Mouse (Mus musculus) WW6 (cell line): Measurements from ENCODE around the gene Cfap20.

Experiments
- DNase-seq: peaks from one replicate; pipeline ENCODE4 v3.0.0-alpha.2; 2013; ENCODE audit warnings: low read depth, low spot score

Gene Cfap20

DNA sequence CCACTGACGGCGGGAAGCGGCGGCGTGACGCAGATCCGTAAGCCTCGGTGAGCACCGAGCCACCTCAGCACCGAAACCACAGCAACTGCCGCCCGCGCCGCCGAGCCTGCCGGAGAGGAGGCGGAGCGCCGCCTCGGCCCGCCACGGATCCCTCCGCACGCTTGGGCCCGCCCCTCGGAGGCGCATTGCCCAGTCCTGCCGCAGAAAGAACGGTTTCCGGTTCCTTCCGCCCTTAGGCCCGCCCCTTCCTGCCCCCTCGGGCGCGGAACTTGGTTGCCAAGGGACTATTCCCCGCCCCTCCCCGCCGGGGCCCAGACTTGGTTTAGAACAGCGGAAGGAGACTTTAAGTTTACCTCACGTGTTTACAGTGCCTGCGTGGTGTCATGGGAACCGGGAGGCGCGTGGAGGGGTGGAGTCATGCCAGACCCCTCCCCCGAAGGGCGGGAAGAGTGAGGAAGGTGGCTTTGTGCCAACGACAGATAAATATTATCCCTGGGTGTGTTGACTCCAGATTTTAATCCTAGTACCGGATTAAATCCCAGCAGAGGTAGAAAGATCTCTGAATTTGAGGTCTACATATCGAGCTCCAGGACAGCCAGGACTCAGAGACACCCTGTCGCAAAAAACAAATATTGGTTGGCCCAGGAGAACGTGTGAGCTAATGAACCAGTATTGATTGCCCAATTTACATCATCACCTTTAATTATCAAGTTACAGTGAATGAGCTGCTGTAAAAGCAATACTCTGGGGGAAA, at the start of gene Cfap20:
Cfap20 (minus strand) TSS at position 184 of the 754 bp plus-strand sequence.
- peak; percentile 99 for DNase-seq

DNA sequence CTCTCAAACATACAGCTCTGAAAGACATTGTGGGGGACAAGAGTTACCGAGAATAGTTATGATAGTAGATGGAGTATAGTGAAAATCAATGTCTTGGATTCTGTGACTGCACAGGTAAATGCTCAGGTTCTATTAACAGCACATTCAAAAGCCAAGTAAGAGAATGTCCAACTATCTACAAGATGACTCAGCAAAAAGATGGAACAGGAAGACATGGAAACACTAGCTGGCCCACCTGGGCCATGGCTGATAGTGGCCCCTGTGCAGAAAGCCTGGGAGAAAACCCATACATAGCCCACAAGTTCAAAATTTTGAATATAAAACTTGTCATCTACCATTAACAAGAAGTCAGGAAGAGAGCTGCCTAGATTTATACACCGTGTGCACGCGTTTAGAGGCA, 35.3 kb upstream of the Cfap20 start:
- DNase-seq, result no peak

DNA sequence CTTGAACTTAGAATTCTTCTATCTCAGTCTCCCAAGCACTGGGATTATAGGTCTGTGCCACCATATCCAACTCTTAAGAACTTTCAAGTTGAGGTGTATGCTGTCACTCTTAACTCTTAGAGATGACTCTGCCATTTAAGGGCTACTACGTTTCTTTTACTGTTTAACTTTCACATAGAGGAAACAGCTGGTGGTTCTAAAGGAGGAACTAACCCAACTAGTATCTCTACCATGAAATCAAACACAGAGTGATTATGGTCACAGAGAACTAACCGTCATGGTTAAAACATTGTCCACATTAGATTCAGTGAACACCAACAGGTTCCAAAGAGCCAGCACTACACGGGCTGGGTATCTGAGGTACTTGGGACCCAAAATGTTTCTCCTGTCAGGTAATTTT, 34.3 kb upstream of the Cfap20 start:
- no peak for DNase-seq

DNA sequence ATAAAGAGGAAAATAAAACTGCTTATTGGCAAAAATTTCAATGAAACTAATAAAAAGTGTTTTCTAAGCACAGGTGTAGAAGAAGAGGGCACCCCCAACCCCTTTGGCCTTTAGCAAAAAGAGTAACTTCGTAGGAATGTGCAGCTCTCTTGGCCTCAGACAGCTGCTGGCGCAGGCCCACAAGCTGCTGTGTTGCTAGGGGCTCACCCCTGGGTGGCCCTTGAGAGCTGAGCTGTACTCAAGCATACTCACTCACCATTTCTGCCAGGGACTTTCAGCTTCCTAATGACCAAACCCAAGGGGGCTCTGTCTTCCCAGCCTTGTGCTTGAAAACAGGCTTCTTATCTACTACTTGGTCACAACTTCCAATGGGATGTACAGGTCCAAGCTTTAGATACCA, 31.9 kb upstream of the Cfap20 start:
- DNase-seq, result no peak

DNA sequence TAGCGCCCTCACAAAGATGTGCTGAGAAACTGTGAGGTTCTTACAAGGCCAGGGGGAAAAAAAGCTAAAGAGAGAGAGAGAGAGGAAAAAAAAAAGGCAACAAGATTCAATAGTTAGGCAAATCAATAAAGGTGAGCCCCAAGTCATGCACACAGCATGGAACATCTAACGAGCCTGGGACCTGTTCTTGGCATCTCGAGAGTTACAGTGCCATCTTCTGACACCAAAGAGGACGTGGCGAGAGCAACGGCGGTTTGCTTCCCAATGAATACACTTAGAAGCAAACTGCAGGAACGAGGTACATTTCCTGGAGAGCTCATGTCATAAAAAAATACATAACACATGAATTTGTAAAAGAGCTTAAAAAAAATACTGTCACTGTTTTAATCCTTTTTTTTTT, 17.8 kb upstream of the Cfap20 start:
- no peak for DNase-seq

DNA sequence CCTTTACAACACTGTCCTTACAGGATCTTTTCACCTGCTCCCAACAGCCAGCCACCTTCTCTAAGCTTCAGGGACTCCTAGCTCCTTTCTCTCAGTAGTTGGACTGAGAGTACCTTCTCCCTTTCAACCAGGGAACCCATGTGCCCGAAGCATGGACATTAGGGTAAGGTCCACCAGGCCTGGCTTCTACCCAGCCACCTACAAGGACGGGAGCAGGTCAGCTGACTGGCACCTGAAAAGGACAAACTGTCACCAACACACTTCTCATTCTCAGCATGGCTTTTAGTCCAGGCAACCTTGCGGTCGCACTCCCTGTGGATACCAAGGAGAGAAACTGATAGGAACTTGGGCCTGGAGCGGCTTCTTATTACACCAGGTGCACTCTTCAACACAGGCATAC, 15.6 kb upstream of the Cfap20 start:
- DNase-seq, result no peak

DNA sequence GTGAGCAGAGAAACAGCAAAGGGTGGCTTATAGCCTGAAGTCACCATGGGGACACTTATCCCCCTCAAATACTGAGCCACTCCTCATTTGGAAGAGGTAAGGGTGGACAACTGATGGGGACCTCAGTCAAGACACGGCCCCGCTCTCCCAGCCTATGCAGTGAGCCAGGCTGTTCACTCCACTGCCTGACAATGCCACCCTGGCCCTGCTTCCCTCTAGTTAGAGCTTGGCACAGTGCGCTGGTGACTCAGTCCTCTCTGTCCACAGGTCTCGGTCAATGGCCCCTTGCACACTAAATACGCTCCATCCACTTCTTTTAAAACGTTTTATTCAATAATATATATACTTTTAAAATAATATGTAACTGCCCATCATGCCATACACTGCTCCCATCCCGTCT, 13.0 kb upstream of the Cfap20 start:
- DNase-seq, result no peak

DNA sequence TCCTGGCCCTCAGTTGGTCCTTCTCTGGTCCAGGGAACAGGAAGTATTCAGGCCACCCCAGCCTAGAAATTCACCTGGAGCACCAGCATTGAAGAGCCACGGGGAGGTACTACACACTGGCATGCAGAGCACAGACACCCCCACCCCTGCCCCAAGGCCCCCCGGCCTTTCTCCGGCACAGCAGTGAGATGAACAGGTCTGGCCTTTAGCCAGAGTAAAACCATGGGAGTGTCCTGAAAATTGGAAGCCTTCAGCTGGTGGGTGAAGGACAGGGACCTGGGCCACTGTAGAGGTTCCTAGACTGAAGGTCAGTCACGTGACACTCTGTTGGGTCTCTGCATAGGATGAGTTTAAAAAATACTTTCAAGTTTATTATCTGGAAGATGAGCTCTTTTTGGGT, 10.4 kb upstream of the Cfap20 start:
- no peak for DNase-seq

DNA sequence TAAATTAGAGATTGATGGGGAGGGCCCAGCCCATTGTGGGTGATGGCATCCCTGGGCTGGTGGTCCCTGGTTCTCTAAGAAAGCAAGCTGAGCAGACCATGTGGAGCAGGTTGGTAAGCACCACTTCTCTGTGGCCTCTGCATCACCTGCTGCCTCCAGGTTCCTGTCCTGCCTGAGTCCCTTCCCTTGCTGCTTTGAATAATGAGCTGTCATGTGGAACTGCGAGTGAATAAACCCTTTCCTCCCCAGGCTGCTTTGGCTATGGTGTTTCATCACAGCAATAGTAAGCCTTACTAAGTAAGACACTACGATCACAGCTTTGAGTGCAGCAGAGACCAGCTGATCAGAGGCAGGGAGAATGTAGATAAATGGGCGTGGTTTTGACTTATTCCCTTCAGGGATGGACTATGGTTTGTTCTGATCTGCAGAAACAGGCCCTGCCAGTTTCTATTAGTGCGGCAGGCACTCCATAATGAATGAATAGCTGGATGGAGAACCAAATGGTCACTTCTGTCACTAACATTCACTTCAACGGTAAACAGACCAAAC, 6.9 kb upstream of the Cfap20 start:
- DNase-seq, result no peak

DNA sequence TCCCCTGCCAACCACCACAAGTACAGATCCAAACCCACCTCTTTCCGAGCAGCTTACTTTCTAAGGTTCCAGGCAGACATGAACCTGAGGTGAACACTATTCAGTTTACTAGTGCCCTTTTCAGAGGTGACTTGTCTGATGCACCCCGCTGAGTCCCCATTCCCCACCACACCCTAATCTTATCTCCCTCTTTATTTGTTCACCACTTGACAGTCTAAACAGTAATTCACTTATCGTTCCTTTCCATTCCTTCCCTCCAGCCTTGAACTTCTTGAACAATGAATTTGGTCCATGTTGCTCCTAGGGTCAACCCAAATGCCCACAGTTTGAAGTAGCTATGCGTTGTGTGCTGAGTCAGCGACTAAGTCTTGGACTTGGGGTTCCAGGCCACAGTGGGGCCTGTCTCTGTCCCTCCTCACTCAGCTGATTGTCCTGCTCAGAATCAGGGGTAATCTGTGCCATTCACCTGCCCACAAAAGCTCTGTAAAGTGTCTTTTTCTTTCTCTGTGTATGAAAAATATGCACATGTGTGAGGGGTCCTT, 5.6 kb upstream of the Cfap20 start:
- DNase-seq, result no peak

DNA sequence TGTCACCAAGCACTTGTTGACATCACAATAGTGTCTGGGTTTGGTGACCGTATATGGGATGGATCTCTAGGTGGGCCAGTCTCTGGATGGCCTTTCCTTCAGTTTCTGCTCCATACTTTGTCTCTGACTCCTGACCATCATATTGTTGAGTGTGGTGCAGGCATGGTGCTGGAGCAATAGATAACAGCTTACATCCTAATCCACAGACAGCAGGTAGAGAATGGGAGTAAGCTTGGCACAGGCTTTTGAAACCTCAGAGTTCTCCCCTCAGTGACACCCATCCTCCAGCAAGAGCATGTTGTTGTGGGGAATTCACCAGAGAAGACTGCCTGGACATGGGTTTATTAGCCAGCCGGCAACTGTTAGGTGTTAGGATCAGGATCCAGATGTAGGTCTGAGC, 4.8 kb upstream of the Cfap20 start:
- no peak for DNase-seq

DNA sequence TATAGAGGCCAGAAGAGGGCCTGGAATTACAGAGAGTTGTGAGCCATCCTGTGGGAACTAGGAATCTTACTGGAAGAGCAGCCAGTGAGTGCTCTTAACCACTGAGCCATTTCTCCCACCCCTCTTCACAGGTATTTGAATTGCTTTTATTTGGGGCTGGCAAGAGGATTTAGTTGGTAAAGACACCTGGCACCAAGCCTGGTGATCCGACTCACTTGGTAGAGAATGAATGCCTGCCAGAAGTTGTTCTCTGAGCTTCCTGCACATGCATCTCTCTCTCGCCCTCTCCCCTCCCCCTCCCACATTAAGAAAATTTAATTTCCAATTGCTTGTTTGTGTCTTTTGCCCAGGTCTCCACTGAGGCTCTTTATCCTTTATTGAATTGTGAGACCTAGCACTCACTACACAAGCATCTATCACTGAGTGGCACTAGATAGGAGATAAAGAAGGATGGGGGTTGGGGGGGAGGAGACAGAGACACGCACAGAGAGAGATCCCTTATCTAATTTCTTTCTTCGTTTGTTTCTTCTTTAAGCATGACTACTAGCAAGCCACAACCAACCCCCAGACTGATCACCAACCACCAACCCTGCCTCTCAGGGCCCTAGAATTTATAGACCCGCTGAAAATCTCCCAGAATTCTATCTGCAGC, 2.8 kb upstream of the Cfap20 start:
- no peak for DNase-seq

DNA sequence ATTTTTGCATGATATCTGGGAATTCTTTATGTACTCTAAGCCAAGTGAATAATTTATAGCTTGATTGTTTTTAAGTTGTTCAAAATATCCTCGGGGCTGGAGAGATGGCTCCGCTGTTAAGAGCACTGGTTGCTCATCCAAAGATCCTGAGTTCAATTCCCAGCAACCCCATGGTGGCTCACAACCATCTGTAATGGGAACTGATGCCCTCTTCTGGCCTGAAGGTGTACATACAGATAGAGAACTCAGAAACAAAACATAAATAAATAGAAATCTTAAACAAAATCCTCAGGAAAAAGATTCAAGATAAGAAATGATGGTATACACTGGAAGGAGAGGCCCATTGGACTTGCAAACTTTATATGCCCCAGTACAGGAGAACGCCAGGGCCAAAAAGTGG, 1.3 kb upstream of the Cfap20 start:
- no peak for DNase-seq

DNA sequence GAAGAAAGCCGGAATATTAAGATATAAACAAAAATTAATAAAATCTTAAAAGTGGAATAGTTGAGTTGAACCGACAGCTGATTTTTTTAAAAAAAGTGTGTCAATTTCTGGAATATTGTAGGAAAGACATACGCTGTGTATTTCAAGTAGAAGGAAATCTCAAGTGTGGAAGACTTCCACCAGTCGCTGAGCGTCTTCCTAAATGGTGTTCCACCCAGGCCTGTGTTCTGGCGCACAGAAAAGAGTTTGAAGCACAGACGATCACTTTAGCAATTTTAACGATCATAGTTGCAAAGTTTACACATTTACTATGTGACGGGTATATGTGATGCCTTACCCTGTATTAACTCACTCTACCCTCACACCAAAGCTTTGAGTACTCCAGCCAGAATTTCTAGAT, 802 bp upstream of the Cfap20 start:
- DNase-seq, result no peak

DNA sequence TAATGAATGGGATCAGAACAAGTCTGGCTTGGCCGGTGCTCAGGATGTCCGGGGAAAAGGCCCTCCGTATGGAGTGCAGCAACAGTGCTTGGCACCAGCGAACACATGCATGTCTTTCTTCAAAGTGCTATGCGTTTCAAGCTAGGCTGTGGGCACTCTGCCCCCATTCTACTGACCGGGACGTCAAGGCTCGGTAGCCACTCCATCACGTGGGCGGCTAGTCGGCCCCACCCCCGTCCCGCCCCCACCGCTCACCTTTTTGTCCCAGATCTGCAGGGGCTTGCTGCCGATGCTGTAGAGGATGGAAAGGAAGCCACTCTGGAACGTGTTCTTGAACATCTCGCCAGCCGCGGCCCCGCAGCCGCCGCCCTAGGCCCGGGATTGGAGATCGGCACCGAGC, 436 bp downstream of the Cfap20 start:
- DNase-seq, result no peak

DNA sequence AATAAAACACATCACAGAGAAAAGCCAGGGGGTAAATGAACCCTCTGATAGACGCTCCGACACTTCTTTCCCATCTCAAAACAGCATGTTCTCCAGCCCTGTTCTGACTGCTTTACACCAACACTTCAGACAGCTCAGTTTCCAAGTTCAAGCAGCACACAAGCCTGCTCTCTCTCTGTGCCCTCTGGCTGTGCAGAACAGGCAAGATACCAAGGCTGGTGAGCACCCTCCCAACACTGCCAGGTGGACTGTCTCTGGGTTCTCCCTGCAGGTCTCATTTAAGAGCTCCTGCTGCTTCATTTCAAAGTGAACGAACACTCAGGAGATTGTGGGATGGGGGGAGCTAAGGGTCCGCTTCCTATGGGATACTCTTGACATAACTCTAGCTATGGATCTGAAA, 1.5 kb downstream of the Cfap20 start:
- DNase-seq, result no peak

DNA sequence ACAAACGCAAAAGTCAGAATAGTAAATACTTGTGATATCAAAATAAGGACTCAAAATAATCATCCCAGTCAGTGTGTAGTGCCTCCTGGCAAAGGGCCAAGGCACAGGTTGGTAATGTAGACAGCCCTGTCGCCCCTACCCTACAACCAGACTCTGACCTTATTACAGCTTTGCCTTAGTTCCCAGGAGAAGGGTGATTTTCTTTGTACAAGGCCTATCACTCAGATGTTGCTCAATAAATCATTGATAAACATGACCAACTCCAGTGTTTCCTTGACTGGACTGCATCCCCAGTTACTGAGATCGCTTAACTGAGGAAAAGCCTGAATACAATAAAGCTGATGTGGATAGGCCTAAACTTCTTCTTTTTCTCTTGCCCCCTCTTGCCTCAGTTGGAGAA, 2.2 kb downstream of the Cfap20 start:
- DNase-seq, result no peak

DNA sequence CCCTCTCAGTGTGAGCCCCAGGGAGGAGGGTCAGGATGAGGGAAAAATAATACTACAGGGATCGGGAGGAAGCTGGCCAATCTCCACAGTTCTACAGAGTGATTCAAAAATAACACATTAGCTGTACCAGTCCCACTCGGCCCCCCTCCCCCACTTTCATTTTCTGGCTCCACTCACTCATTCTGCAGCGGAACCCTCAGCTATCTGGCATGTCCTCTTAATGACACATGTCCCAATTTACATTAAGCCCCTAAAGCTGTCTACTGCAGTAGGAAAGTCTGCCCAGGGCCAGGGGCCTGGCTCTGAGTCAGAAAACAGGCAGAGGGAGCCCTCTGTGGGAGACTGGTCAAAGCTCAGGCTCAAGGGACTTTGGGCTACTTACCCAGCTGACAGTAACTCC, 4.7 kb downstream of the Cfap20 start:
- DNase-seq, result no peak

DNA sequence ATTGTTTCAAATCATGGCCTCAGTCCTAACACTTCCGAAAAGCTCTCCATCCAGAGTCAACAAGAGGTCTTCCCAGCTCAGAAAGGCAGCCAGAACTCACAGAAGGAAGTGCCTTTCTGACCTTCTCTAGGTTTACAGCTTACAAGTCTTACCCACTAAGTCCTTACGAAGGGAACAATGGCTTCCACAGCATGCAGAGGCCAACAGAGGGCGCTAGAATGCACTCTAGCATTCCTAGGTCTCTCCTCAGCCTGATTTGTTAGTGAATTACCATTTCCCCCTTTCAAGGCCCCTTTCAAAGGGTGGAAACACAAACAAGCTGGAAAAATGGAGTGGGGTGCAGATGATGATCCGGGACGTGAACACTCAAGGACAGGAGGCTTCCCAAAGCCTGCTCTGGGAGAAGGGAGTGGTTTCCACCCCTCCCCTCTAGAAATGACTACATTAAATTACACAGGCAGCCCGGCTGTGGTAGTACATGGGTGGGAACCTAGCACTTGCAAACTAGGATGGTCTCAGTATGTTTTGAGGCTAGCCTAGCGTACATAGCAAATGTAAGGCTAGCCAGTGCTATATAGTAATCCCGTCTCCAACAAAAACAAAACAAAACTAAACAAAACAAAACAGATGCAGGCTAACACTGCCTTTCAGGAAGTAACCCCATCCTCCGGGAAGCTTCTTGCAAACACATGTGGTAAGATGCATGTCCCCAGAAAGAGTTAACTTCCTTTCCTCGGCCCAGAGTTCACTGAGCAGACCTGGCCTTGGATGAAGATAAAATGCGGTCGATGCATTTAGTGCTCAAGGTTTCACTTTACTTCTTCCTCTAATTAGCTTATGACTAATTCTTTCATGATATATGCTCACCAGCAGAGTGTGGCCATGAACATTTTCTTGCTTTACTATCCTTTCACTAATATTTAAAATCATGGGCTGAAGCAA, 6.8 kb downstream of the Cfap20 start:
- DNase-seq, result peak; percentile 85

DNA sequence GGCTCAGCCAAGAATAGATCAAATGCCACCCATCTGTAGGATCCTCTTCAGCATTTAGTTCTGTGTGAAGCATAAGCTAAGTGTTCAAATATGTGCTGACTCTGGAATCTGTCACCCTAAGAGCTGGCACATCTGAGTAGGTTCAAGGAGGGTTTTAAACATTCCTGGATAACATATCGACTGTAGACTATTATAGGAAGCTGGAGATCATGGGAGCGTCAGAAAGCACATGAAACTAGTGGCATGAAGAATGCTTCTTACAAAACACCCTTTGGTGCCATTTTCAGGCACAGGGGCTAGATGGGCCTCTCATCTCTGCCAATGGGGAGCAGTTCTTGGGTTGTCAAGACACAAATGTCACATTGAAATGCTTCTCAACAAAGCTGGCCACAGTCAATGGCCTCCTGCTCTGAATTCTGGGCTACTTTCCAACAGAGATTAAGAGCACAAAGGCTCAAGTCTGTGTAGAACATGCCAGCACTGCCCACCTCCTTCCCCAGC, 7.8 kb downstream of the Cfap20 start:
- no peak for DNase-seq

DNA sequence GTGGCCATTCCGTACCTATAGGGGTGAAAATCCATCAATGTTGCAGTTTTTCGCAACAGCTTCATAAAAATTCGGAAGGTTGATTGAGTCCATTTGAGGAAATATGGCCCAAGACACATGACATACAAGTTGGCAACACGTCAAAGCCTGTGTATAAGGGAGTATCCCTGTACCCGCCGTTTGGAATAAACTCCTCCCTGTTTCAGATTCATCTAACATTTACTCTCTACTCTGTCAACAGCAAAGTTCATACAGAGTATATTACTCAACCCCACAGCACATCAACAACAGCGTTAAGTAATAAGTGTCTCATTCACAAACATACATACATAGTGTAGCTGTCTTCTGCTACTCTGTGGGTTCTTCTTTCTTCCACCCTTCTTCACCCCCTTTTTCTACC, 10.0 kb downstream of the Cfap20 start:
- no peak for DNase-seq
